Mouse (Mus musculus) brain, adult 2 months (tissue): ENCODE data around the gene Itgb2l.

Experiments used
- DNase-seq: peaks from one replicate; pipeline ENCODE4 v3.0.0; 2011; ENCODE audit warnings: low read depth, low spot score

Gene Itgb2l

DNA sequence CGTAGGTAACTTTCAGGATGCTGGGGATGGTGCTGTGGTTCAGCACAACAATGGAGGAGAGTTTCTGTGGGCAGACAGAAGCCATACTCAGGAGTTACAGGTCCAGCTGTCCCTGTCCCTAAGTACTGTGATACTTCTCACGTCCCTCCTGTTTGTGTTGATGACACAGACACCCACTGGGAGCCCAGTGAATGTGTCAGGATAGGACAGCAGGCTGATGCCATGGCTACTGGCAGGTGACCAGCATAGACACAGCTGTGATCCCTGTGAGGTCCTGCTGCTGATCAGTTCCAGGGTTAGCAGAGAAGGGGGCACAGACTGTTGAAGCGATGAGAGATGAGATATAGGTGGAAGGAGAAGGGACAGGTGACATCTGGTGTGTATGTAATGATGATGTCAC is 14.4 kb downstream of the Itgb2l start:
- DNase-seq = no peak

DNA sequence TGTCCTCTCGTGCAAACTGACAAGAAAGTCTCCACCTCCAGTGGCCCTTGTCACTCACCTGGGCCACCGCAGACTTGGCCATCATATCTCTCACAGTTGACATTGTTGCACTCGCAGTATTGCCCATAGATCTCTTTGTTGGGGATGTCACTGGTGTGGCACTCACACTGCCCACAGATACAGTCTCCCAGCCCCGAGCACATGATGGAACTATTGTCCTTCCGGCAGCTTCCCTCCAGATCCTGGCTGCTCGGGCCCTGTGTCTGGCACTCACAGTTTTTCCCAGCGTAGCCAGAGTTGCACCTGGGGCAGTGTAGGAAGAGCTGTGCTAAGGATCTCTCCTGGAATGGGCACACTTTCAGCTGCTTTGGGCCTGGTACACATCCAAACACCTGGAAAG is 16.7 kb downstream of the Itgb2l start:
- no peak for DNase-seq

- DNase-seq = no peak
These were observed 18.4 kb downstream of the Itgb2l start for GRCm38 (mm10) chr16:96425044-96425443.

DNA sequence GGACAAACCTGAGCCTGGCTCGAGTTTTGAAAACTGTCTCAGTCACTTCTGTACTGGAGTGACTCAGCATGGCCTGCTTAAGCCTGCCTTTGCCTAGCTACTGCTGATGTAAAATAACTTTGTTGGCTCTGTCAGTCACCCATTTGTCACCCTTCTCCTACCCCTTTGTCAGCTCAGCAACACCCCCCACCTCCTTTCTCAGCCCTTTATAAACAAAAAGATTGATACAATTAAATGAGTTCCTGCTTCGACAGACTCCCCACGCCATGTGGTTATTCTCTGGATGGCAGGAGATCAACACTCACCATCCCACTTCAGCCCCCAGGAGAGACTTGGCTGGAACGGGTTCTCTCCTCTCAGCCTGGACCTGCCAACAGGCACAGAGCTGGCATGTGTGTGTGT is 35.4 kb downstream of the Itgb2l start:
- DNase-seq = peak; percentile 19

GRCm38 (mm10) chr16:96406312-96406711 is 37.1 kb downstream of the Itgb2l start:
- peak; percentile 20 for DNase-seq

DNA sequence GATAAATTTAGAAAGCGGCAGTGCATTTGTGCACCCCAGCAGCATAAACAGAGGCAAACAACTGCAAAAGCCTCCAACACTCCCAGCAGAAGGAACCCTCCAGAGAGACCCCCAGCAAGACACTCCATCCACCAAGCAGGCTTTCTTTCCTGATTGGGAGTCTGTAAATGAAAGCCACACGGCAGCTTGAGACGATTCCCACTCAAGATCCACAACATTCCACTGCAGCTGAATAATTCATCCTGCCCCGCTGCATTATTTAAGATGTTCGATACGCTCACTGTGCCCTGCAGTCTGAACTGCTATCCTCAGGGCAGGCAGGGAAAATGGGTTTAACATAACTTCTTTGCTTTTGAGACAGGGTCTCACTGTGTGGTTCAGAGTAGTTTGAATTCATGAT is 41.1 kb downstream of the Itgb2l start:
- no peak for DNase-seq

GRCm38 (mm10) chr16:96400046-96400445 is 43.4 kb downstream of the Itgb2l start:
- DNase-seq = peak; percentile 29

- no peak for DNase-seq
These were observed 44.6 kb downstream of the Itgb2l start for GRCm38 (mm10) chr16:96398806-96399205.

DNA sequence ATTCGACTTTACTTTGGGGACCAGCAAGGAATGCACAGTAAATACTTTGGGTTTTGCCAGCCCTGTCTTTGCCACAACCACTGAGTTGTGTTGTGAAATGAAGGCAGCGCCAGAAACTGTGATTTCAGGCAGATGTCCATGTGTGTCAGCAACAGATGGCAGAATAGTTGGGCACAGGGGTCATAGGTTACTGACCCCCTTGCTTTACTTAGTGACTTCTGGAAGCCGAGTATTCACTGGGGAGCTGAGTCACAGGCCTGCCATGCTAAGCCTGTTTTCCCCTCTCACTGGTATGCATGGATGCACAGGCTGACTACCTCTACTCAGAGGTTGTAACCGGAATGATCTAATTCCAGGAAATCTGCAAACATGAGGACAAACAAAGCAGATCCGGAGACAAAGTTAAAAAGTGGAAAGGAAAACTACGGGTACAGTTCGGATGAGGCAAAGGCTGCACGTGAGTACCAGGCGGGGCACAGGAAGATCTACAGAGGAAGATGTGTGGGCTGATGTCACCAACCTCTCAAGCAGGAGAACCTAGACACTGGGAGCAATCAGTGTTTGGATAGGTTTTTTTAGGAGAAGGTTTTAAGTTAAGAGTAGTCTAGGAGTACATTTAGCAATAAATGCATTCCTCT is 47.3 kb downstream of the Itgb2l start:
- DNase-seq = peak; percentile 12

DNA sequence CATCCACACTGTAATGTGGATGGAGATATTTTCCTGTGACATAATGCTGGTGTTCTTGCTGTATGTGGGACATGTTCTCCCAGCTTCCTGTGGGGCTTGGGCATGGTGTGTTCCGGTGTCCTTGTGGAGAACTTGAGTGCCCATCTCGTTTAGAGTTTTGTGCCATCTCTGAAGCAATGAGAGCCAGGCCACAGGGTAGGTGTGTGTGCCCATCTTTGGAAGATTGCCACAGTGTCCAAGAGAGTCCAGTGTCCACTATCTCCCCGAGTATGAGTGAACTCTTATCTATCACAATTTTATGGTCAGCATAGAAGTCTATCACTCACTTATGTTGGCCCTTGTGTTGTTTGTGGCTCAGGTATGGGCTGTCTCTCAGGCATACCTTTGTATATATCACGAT is 47.9 kb downstream of the Itgb2l start:
- no peak for DNase-seq

DNA sequence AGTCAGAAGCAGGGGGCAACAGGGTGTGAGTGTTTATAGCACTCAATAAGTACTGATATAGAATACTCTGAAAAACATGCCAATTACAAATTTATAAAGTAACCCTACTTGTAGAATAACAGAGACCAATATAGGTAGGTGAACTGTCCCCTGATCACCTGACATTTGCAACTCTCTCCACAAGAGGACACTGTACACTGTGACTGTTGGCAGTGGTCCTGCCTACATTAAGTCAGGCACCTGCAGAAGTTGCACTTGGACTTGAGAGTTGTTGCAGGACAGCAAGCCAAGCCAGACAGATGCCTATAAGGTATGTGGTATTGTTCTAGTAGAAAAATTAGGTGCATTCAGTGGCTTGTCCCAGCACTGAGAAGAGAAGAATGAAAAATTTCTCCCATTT is 52.3 kb downstream of the Itgb2l start:
- peak; percentile 31 for DNase-seq

DNA sequence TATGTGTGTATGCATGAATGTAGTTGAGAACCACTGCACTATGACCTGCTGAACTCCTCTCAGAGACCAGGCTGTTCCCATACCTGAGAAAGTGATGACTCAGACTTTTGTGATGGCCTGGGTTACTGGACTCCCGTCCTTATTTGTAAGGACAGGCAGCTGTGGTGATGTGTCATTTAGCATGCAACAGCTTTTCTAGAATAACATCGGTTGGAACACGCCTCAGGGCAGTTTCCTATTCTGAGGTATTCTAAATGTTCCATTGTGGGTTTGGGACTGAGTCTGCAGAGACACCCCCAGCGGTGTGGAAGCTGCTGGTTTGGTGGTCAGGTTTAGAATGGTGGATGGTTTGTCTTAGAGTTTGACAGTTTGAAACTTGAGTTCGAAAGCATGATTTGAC is 54.9 kb downstream of the Itgb2l start:
- DNase-seq = no peak

DNA sequence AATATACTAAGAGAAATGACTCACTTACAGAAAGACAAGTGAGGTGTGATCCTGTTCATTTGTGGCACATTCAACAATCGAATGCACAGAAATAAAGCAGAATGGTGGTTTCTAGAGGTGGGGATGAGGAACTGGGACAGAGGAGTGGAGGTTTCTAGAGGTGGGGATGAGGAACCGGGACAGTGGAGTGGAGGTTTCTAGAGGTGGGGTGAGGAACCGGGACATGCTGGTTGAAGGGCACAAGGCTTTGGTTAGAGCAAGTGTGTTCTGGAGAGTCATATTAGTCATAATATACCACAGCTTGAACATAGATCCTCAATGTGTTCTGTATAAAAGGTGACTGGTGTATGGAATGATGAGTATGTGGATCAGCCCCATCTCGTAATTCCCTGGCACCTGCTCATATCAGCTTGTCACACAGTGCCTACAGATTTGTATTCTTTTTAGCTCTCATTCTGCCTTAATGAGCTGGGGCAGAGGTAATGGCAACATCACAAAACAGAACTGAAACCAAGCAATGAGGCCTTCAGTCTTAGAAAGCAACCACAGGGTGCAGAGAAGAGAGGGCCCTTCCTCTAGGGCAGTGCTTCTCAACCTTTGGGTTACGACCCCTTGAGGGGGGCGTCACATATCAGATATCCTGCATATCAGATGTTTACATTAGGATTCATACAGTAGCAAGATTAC is 55.6 kb downstream of the Itgb2l start:
- no peak for DNase-seq

- DNase-seq = no peak
These were observed 58.7 kb downstream of the Itgb2l start for GRCm38 (mm10) chr16:96384741-96385140.

DNA sequence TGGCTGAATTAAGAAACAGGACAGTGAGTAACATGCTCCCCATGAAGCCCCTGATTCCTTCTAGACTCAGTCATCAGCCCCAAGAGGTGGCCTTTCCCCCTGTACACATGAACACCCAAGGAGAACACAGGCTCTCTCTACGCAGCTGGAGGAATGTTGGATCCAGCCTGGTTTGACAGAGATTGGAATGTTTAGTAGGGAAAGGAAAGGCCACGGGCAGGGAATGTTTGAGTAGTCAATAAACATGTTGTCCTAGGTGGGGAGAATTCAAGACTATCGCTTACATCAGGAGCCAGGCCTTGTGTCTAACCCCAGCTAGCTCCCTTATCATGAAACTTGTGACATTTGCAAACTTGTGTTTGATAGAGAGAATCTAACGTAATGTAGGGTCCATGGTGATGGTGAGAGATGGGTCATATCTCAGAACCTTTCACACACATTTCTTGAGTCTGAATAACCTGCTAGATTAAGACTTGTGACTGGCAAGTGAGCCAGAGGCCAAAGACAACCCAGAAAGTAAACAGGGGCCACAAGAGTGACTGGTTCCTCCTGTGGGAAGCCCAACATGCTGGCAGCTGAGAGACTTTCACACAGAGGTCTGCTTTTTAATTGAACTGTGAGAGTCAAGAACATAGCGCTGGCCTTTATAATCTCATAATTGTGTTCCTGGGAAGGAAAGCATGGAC is 60.8 kb downstream of the Itgb2l start:
- no peak for DNase-seq

DNA sequence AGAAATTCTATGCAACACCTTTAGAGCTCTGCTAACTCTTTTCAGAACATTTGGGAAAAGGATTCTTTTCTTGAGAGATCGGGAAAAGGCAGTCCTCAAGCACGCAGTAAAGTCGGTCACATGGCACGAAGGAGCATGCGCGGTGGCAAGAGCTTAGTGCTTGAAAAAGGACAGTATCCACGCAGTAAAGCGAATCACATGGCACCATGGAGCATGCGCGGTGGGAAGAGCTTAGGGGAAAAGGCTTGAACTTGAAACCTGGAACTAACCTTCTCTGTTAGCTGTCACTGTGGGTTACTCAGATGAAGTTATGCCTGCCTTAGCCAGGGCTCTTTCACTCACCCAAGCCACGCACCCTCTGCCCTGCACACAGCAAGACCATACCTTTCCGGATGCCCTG is 62.0 kb downstream of the Itgb2l start:
- no peak for DNase-seq

DNA sequence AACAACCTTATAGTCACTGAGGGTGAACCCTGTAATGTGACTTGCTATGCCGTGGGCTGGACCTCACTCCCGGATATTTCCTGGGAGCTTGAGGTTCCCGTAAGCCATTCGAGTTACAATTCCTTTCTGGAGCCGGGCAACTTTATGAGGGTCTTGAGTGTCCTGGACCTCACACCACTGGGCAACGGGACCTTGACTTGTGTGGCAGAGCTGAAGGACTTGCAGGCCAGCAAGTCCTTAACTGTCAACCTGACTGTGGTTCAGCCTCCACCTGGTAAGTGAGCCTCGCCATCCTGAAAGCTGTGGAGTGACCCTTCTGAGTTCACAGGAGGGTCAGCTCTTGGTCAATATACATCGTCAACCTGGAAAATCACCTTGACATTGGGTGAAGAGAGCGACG is 65.3 kb downstream of the Itgb2l start:
- DNase-seq = no peak

DNA sequence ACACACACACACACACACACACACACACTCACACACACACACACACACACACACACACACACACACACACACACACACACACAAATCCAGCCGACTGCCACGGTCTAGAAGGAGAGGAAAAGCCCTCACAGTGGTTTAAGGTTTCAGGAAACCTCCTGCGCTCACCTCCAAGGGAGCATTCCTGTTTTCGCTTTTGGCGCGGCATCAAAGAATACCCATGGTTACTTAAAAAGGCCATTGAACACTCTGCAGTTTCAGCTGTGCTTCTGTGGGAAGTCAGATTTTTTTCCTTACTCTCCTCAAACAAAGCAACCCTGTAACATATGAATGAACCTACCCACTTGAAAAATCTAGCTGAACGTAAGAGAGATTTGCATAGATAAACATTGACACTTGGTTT is 67.1 kb downstream of the Itgb2l start:
- peak; percentile 44 for DNase-seq

- no peak for DNase-seq
These were observed 67.9 kb downstream of the Itgb2l start for GRCm38 (mm10) chr16:96375538-96375937.

GRCm38 (mm10) chr16:96372752-96373118 is 70.7 kb downstream of the Itgb2l start:
- no peak for DNase-seq
